Mouse (Mus musculus): Measurements from ENCODE around the gene Hhat.
A peak's percentile ranks its signal among the peaks of the same experiment; 100 is the strongest.

Gene Hhat

DNA sequence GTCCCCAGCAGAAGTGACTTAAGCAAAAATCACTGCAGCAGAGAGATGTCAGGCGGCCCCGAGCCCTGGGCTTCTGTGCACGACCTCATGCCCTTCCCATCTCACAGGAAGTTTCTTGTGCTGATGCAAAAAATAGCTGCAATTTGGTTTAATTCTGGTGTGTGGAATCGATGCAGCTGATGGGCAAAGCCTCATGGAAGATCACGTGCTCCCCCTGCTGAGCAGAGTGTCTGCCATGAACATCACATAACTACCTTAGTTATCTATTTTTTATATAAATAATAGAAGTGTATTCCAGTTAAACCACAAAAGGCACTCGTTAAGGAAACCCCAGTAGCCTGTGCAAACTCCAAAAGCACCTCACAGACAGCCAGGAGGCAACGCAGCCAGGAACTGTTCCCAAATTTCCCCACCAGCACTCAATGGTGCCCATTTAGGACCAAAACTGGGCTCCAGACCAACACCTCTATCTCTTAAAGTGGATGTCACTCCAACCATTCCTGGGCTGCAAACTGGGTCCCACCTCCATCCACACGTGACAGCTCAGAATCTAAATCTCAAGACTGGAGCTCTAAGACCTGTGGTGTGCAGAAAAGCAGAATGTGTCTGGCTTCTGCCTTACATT lies 118.9 kb downstream of the Hhat start:
- no peak for DNase-seq (ENCODE audit: low spot score in 2 of 2)

- DNase-seq (ENCODE audit: low spot score in 2 of 2) = no peak
These were observed 120.4 kb downstream of the Hhat start for GRCm38 (mm10) chr1:192650586-192650985.

- DNase-seq (ENCODE audit: low spot score in 2 of 2) = no peak
These were observed 121.0 kb downstream of the Hhat start for GRCm38 (mm10) chr1:192650023-192650422.

DNA sequence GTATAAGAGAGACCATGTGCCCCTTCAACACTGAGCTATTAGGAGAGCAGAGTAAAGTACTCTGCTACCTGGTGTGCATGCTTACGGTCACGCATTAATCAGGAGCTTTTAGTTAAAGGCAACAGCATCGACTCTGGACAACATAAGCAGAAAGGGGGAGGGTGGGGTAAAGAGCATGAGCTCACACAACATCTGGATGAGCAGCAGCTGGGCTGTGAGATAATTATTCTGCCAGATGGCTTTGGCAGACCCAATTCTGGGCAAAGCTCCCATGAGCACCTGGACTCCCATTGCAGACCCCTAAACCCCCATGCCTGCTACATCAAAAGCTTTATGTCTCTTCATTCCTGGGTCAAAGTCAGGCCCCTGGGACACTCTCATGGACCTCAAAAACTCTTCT lies 121.8 kb downstream of the Hhat start:
- DNase-seq (ENCODE audit: low spot score in 2 of 2) = no peak

DNA sequence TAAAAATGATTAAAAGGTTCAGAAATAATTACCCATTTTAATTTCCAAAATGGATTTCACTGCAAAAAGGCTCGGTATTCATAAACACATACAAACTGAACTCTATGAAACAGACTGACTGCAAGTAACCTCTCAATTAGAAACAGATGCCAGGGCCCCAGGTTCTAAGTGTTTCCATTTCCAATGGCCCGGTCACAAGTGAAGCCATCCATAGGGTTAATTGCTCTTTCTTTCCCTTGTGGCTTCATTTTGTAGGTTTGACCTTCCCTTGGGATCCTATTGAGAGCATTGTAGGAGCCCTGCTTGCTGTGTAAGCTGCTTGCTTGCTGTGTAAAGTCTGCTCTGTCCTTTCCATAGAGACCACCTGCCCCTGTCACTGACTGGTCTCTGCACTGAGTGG lies 123.7 kb downstream of the Hhat start:
- DNase-seq (ENCODE audit: low spot score in 2 of 2) = no peak

GRCm38 (mm10) chr1:192642126-192642525 lies 128.9 kb downstream of the Hhat start:
- DNase-seq (ENCODE audit: low spot score in 2 of 2) = no peak

GRCm38 (mm10) chr1:192639175-192639574 lies 131.8 kb downstream of the Hhat start:
- DNase-seq (ENCODE audit: low spot score in 2 of 2) = no peak

GRCm38 (mm10) chr1:192621843-192622242 lies 149.2 kb downstream of the Hhat start:
- DNase-seq (ENCODE audit: low spot score in 2 of 2) = no peak

DNA sequence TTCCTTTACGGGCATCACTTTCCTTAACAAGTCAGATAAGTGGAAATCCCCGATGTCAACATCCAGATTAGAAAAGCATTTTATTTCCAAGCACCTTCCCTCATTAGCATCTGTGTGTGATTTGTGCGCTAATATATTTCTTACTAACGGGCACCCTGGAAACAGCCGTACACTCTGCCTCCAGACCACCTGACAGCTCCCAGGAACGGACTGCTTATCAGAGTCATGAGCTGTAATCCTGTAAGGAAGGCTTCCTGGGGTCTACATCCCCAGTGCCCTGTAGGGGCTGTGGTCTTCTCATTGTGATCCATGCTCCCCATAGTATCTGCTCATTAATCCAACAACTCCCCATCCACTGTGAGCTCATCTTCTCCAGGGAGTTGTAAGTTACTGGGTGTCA lies 157.8 kb downstream of the Hhat start:
- no peak for DNase-seq (ENCODE audit: low spot score in 2 of 2)

- no peak for DNase-seq (ENCODE audit: low spot score in 2 of 2)
These were observed 158.9 kb downstream of the Hhat start for GRCm38 (mm10) chr1:192611996-192612739.

GRCm38 (mm10) chr1:192606876-192607275 lies 164.1 kb downstream of the Hhat start:
- no peak for DNase-seq (ENCODE audit: low spot score in 2 of 2)

DNA sequence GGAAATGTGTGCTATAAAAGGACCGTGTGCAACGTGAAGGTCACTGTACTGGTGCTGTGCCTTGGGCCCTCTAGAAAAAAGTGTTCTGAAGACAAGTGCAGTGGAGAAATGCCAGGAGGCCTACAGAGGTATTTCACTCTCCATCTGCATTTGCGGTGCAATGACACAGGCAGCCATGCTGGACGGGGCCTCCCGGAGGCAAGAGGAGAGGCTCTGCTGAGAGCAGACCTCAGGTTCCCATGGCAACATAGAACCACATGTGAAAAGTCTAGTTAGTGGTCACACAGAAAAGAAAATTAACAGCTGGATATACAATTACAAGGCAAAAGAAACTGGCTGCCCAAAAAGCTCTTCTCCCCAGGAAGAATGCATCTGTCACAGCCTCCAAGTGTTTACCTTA lies 166.6 kb downstream of the Hhat start:
- no peak for DNase-seq (ENCODE audit: low spot score in 2 of 2)

GRCm38 (mm10) chr1:192603556-192603955 lies 167.5 kb downstream of the Hhat start:
- no peak for DNase-seq (ENCODE audit: low spot score in 2 of 2)

- no peak for DNase-seq (ENCODE audit: low spot score in 2 of 2)
These were observed 169.8 kb downstream of the Hhat start for GRCm38 (mm10) chr1:192601206-192601605.

DNA sequence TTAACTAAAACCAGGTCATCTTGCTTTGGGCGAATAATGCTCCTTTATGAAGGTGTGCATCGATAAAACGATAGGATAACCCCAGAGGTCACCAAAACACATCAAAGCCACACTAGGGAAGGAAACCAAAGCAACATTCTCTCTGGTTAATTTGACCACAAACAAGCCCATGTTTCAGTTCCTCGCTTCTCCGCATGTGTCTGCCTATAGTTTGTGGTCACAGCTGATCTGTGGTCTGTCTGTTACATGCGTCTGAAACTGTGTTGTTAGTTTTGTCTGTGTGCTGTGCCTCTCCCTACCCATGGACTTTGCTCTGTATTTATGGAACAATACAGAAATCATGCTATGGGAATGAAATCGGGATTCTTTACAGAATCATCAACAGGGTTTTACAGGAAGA lies 171.3 kb downstream of the Hhat start:
- DNase-seq (ENCODE audit: low spot score in 2 of 2) = peak in 1 of 2 experiments; percentile 2

DNA sequence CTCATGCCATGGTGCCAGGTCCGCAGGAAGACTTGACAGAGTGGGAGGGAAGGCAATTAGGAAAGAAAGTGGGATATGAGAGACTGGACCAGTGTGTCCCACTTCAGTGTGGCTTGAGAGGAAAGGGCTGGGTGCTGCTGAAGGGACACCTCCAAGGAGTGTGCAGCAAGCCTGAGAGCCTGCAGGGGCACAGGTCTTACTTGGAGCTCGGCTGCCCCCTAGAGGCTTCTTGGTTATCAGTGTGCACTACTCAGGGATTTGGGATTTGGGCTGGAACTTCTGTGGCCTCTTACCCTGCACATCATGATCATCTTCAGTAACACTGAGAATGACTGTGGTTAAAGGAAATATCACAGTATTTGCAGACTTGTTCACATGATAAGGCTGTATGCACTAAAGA lies 172.6 kb downstream of the Hhat start:
- peak; percentile 23 to 40 for DNase-seq (ENCODE audit: low spot score in 2 of 2)

- DNase-seq (ENCODE audit: low spot score in 2 of 2) = no peak
These were observed 175.6 kb downstream of the Hhat start for GRCm38 (mm10) chr1:192595426-192595825.

GRCm38 (mm10) chr1:192593492-192593891 lies 177.5 kb downstream of the Hhat start:
- DNase-seq (ENCODE audit: low spot score in 2 of 2) = no peak

DNA sequence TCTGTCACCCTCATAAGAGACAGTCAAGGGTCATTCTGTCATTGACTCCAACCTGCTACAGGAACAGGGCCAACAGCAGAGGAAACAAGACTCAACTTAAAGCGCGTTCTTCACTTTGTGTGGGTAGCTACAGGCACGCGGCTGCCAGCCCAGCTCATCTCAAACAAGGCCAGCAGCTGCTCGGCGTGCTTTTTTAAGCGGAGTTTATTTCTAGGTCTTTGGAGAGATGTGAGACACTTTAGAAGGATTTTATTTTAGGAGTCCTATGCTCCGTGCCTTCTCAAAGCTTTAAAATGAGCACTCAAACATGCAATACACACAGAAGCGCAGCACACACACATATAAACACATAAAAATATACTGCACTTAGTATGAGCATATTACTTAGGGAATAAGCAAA lies 183.6 kb downstream of the Hhat start:
- DNase-seq (ENCODE audit: low spot score in 2 of 2) = no peak

DNA sequence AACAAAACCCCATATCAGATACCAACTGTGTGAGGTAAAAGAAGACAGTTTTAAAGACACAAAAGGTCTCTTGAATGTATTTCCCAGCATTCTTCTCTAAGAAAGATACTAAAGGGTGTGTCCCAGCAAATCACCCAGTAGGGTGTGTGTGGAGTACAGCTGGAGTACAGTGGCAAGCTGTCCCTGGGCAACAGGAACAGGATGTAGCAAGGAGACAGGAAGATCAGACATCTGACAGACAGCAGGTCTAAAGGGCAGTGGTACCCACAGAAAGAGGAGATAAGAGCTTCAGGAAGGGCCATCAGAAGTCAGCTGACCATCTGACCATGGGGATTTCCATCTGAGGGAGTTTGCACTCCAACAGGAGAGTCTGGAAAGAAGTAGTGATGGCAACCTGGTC lies 185.7 kb downstream of the Hhat start:
- DNase-seq (ENCODE audit: low spot score in 2 of 2) = no peak

GRCm38 (mm10) chr1:192582921-192583320 lies 188.1 kb downstream of the Hhat start:
- DNase-seq (ENCODE audit: low spot score in 2 of 2) = no peak

- no peak for DNase-seq (ENCODE audit: low spot score in 2 of 2)
These were observed 206.3 kb downstream of the Hhat start for GRCm38 (mm10) chr1:192564691-192565090.

DNA sequence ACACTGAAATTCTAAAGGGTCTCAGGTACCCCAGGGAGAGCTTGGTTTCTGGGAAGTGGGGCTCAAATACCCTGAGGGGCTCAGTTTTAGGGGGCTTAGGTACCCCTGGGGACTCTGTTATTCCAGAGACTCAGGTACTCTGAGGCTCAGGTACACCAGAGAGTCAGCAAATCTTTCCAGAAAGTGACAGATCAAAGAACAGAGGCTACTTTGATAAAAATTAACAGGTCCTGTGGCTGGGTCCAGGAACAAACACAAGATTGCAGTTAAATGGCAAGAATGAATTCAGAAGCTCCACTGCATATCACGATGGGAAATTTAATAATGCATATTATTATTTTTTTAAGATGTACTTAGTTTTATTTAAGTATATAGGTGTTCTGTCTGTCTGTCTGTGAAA lies 211.7 kb downstream of the Hhat start:
- DNase-seq (ENCODE audit: low spot score in 2 of 2) = no peak

All from spleen, postnatal 36 days (tissue).